Mouse (Mus musculus) bone marrow, adult 2 months (tissue): ENCODE results near the gene Ddx19a.
"Not testable (repeated sequence)": the region's sequence is repeated elsewhere in the genome, so short reads cannot be mapped to it uniquely, and the experiment has no call there.

Source experiments
- CTCF ChIP-seq: fragments of 200-500 bp; IDR thresholded peaks from 2 replicates; pipeline ENCODE4 v1.5.1; 2011; ENCODE audit warnings: low read length, control low read depth; ENCODE audit not compliant: control insufficient read depth, insufficient read depth
- POLR2A ChIP-seq: fragments of 200-500 bp; IDR thresholded peaks from 2 replicates; pipeline ENCODE4 v1.6.1; 2011; ENCODE audit warnings: low read depth, mild to moderate bottlenecking, control low read depth, low read length, borderline replicate concordance; ENCODE audit not compliant: control insufficient read depth

- not testable (repeated sequence) for TF ChIP-seq CTCF, POLR2A
Measured at GRCm38 (mm10) chr8:110929672-110930071, 67.9 kb downstream of the Ddx19a start.
